Mouse (Mus musculus): ENCODE measurements around the gene Rinl. TPM values are rescaled to one million over a fixed set of nuclear protein-coding genes. Genes with fewer than 3 reads are reported as not detected.

Rinl gene
- total and polyA plus RNA-seq, 3 experiments = 46.1 to 65.5 (median 60.6) TPM

DNA sequence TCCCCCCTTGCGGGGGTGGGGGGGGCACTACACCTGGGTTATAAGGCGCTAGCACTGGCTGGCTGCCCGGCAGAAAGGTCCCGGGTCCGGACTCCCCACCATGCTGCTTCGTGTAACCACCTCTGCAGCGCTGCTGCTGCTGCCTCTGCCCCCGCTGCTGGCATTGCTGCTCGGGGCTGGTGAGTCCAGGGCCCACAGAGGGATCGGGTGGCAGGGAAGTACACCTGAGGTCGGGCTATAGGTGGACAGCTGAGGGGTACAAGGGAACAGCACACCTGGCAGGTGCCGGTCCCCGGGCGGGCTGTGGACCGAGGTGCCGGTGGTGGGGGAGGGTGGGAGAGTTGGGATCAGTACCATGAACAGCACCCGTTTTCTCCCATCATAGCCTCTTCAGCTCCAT, 32.7 kb upstream of the Rinl start, which contains the start of gene Ccer2:
Gene Ccer2, plus strand, starts transcription at position 96 of the 400 bp plus-strand sequence.
- in situ Hi-C loops (cut with MboI; ENCODE audit: low pct_ligation_motif_present, low pct_unique_long_range_greater_than_20kb, low sequenced_read_pairs) = no loop called here
- dilution Hi-C loops (cut with MboI; ENCODE audit: extremely low pct_ligation_motif_present, extremely low pct_unique_long_range_greater_than_20kb, low sequenced_read_pairs) = no loop called here
- Histone ChIP-seq H3K27me3 (replicated peaks) (no peaks in the 10 kb centered on the region), H3K36me3 (replicated peaks in 1 of 2; ENCODE audit: control insufficient read depth in 1 of 2, insufficient read depth in 1 of 2, low read length in 1 of 2) (peaks cover 52 to 77% of the 10 kb centered on the region in 2 experiments), H3K4me1 (ENCODE audit: control insufficient read depth in 1 of 2, insufficient read depth in 2 of 2) (0 out of 4 replicates have a peak, but pooled peaks cover 0 to 2% of the 10 kb centered on the region in 2 experiments), H3K4me2 (ENCODE audit: insufficient read depth, low read depth, poor library complexity, severe bottlenecking) (no peak within 1 kb of the TSS), H3K4me3 (replicated peaks in 1 of 3; ENCODE audit: low read depth in 2 of 3, low read length in 2 of 3, poor library complexity in 1 of 3) (no peak within 1 kb of the TSS), H3K9me3 (replicated peaks; ENCODE audit: low read length) (no peaks in the 10 kb centered on the region), H3K27ac (ENCODE audit: insufficient read depth, low read depth) (no peak within 1 kb of the TSS), H3K79me2 (replicated peaks; ENCODE audit: control insufficient read depth, extremely low read depth, insufficient read depth, poor library complexity, severe bottlenecking) (no peaks in the 10 kb centered on the region), H3K9ac (ENCODE audit: insufficient read depth, low read depth) (no peak within 1 kb of the TSS)
- TF ChIP-seq MAX (IDR thresholded peaks at IDR 0.05; ENCODE audit: low read length) = no peak
- no peak for TF ChIP-seq MEF2A (IDR thresholded peaks at IDR 0.05; ENCODE audit: borderline replicate concordance, low read depth, low read length)
- no peak for TF ChIP-seq SIN3A (IDR thresholded peaks at IDR 0.05; ENCODE audit: low read length)
- TF ChIP-seq NRF1 (IDR thresholded peaks at IDR 0.05; ENCODE audit: low read depth, low read length) = no peak
- TF ChIP-seq KAT2A (IDR thresholded peaks at IDR 0.05; ENCODE audit: insufficient replicate concordance, low read length) = no peak
- no peak for TF ChIP-seq USF1 (IDR thresholded peaks at IDR 0.05; ENCODE audit: low read depth, low read length)
- no peak for TF ChIP-seq ZNF384 (IDR thresholded peaks at IDR 0.05; ENCODE audit: low read depth, low read length)
- TF ChIP-seq EP300 (IDR thresholded peaks at IDR 0.05; ENCODE audit: low read length) = no peak
- no peak for DNase-seq (ENCODE audit: extremely low read depth)

DNA sequence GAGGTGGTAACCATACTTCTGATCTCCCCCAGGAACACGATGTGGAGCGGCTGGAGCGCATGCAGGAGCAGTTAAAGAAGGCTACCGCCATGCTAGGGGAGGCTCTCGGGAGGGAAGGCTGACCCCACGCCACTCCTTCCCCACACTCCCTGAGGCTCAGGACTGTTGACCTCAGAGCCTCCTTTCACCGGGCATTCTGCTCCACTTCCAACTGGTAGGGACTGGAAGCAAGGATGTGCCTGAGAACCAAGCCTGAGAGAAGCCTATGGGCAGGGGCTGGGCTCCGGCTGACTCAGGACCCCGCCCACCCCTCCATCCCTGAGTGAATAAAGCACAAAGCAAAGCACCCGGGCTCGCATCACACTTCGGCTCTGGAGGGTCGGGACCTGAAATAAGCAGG, 30.1 kb upstream of the Rinl start:
- Histone ChIP-seq H3K4me1 (ENCODE audit: control insufficient read depth in 1 of 2, insufficient read depth in 2 of 2) (peaks cover 0 to 2% of the 10 kb centered on the region in 2 experiments; a peak in 1 of 4 replicates), H3K4me3 (replicated peaks in 1 of 3; ENCODE audit: low read depth in 2 of 3, low read length in 2 of 3, poor library complexity in 1 of 3) (no peak overlapping the region), H3K27me3 (replicated peaks) (no peaks in the 10 kb centered on the region), H3K9me3 (replicated peaks; ENCODE audit: low read length) (no peaks in the 10 kb centered on the region), H3K79me2 (replicated peaks; ENCODE audit: control insufficient read depth, extremely low read depth, insufficient read depth, poor library complexity, severe bottlenecking) (no peaks in the 10 kb centered on the region; the same call in 1 of the 2 replicates), H3K9ac (ENCODE audit: insufficient read depth, low read depth) (no peak overlapping the region), H3K4me2 (ENCODE audit: insufficient read depth, low read depth, poor library complexity, severe bottlenecking) (no peak overlapping the region), H3K36me3 (replicated peaks in 1 of 2; ENCODE audit: control insufficient read depth in 1 of 2, insufficient read depth in 1 of 2, low read length in 1 of 2) (peaks cover 64 to 82% of the 10 kb centered on the region in 2 experiments), H3K27ac (ENCODE audit: insufficient read depth, low read depth) (no peak overlapping the region)
- no peak for DNase-seq (ENCODE audit: extremely low read depth)
- no peak for TF ChIP-seq USF2 (conservative IDR thresholded peaks at IDR 0.05; ENCODE audit: low read depth, low read length)
- no peak for TF ChIP-seq IRF4 (IDR thresholded peaks at IDR 0.05; ENCODE audit: low read depth, low read length)
- TF ChIP-seq JUN (IDR thresholded peaks at IDR 0.05; ENCODE audit: insufficient read depth, low read depth, low read length) = no peak
- TF ChIP-seq ZC3H11A (IDR thresholded peaks at IDR 0.05; ENCODE audit: low read depth, low read length) = no peak
- no peak for TF ChIP-seq E2F4 (IDR thresholded peaks at IDR 0.05; ENCODE audit: insufficient replicate concordance, low read depth, low read length)
- no peak for TF ChIP-seq USF1 (IDR thresholded peaks at IDR 0.05; ENCODE audit: low read depth, low read length)
- no peak for TF ChIP-seq TCF12 (IDR thresholded peaks at IDR 0.05; ENCODE audit: low read depth, low read length)
- no peak for TF ChIP-seq POLR2A (IDR thresholded peaks at IDR 0.05; ENCODE audit: low read depth, low read length)
- no peak for TF ChIP-seq MEF2A (IDR thresholded peaks at IDR 0.05; ENCODE audit: borderline replicate concordance, low read depth, low read length)
- no peak for TF ChIP-seq NRF1 (IDR thresholded peaks at IDR 0.05; ENCODE audit: low read depth, low read length)
- dilution Hi-C loops (cut with MboI; ENCODE audit: extremely low pct_ligation_motif_present, extremely low pct_unique_long_range_greater_than_20kb, low sequenced_read_pairs) (no loop called here), in situ Hi-C loops (cut with MboI; ENCODE audit: low pct_ligation_motif_present, low pct_unique_long_range_greater_than_20kb, low sequenced_read_pairs) (no loop called here)
